Mouse (Mus musculus): Measurements from ENCODE around the gene Asic5. TPM values are rescaled to one million over a fixed set of nuclear protein-coding genes. Genes with fewer than 3 reads are reported as not detected.

Asic5 gene
- polyA plus RNA-seq, 1 experiment from 2014 or later: 0.70 TPM

DNA sequence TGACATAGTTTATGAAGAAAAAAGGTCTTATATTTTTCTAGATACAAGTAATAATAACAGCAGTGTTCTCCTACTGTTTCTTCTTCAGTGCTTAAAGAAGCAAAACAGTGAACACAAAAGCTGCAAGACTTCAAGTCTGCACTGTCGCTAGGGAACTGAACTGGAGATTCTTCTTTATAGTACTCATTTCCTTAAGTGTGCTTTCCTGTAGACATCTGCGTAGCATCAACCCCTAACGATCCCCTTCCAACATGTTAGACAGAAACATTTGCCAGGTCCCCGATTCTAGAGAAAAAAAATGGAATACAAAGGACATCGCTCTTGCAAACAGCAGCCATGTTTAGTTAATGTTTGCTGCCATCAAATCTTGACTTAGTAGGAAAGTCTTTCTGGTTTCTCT, 85.7 kb downstream of the Asic5 start:
- no peak overlapping the region for H3K9ac ChIP-seq (ENCODE audit: low read length)
- TF ChIP-seq EP300 (optimal IDR thresholded peaks at IDR 0.05) (no peak), CTCF (IDR thresholded peaks at IDR 0.05; ENCODE audit: low read depth) (no peak)
- H3K4me2 ChIP-seq (replicated peaks; ENCODE audit: low read depth): no peak overlapping the region
- ATAC-seq (ENCODE audit: low FRiP score, low TSS enrichment) (no peak), DNase-seq (ENCODE audit: low spot score) (no peak)
- H3K36me3 ChIP-seq (ENCODE audit: control insufficient read depth, insufficient read depth, low read length): no peaks in the 10 kb centered on the region
- H3K27ac ChIP-seq (replicated peaks): no peak overlapping the region
- no peak overlapping the region for H3K4me3 ChIP-seq (ENCODE audit: low read depth, low read length)
- no peaks in the 10 kb centered on the region for H3K27me3 ChIP-seq (ENCODE audit: control insufficient read depth, insufficient read depth, low read length)
- no peaks in the 10 kb centered on the region for H3K9me3 ChIP-seq (ENCODE audit: control insufficient read depth, low read length)
- WGBS: 49% methylated on average over 5 of the region's 5 CpGs
- H3K4me1 ChIP-seq (replicated peaks; ENCODE audit: control insufficient read depth, insufficient read depth): no peaks in the 10 kb centered on the region

Other genes with a start within 250 kb of the Asic5 start
- gene Ctso, start 49.7 kb upstream of the Asic5 start, polyA plus RNA-seq (2015; fragmentation: Nextera tagmentation; extraction: Ambion mirVana): 28.8 and 30.0 TPM in 2 replicates
- gene Tdo2, start 6.1 kb upstream of the Asic5 start, polyA plus RNA-seq (2015; fragmentation: Nextera tagmentation; extraction: Ambion mirVana): 2.8 and 3.6 TPM in 2 replicates
- 18.7 and 20.0 TPM in 2 replicates for gene Gucy1b1, start 92.4 kb downstream of the Asic5 start, polyA plus RNA-seq (2015; fragmentation: Nextera tagmentation; extraction: Ambion mirVana)
- 16.3 and 17.3 TPM in 2 replicates for gene Gucy1a1, start 163.5 kb downstream of the Asic5 start, polyA plus RNA-seq (2015; fragmentation: Nextera tagmentation; extraction: Ambion mirVana)

All from stomach, postnatal 0 days (tissue).